31 mouse cellular contexts compared by ENCODE assay signal in genomic region chr9:78363374-78363773, GRCm38 (mm10). TPM values are rescaled to one million over a fixed set of nuclear protein-coding genes. Genes with fewer than 3 reads are reported as not detected.
"Had no signal": no experiment of that assay in that cellular context is flagged by ENCODE, and none has a peak within 500 bp of the region (broad histone marks: within the 10 kb centered on the region; RNA-seq: fewer than 3 reads in every experiment).

No protein-coding gene starts in this region.

- H3K36me3 ChIP-seq: kidney, embryonic 15.5 days; limb, embryonic 12.5 days; limb, embryonic 15.5 days; liver, embryonic 15.5 days; lung, embryonic 15.5 days; midbrain, embryonic 10.5 days; midbrain, embryonic 13.5 days had no signal

- DNase-seq: kidney, adult 8-10 months; kidney, postnatal 10 days; kidney, postnatal 36 days; layer of hippocampus, postnatal 36 days; thymus, adult 2 months; thymus, postnatal 14 days; thymus, postnatal 4 days had no signal

- H3K27me3 ChIP-seq: kidney, embryonic 15.5 days; limb, embryonic 12.5 days; limb, embryonic 15.5 days; liver, embryonic 15.5 days; lung, embryonic 15.5 days; midbrain, embryonic 13.5 days had no signal

- H3K9me3 ChIP-seq: kidney, embryonic 15.5 days; limb, embryonic 12.5 days; limb, embryonic 15.5 days; liver, embryonic 15.5 days; lung, embryonic 15.5 days; megakaryocyte, embryonic 14.5 days; midbrain, embryonic 10.5 days; midbrain, embryonic 13.5 days had no signal

- H3K4me1 ChIP-seq: kidney, embryonic 15.5 days; limb, embryonic 12.5 days; limb, embryonic 15.5 days; liver, embryonic 15.5 days; midbrain, embryonic 10.5 days; midbrain, embryonic 13.5 days had no signal

- ATAC-seq: midbrain, embryonic 13.5 days; midbrain, embryonic 16.5 days had no signal

- H3K27ac ChIP-seq: kidney, embryonic 15.5 days; left cerebral cortex, adult 2 months; limb, embryonic 12.5 days; limb, embryonic 15.5 days; liver, embryonic 15.5 days; lung, embryonic 15.5 days; macrophage; midbrain, embryonic 10.5 days; midbrain, embryonic 13.5 days; stomach, postnatal 0 days had no signal

- H3K9ac ChIP-seq: kidney, embryonic 15.5 days; limb, embryonic 12.5 days; limb, embryonic 15.5 days; liver, embryonic 15.5 days; lung, embryonic 15.5 days; midbrain, embryonic 13.5 days had no signal

- H3K4me2 ChIP-seq: kidney, embryonic 15.5 days; limb, embryonic 12.5 days; limb, embryonic 15.5 days; liver, embryonic 11.5 days; liver, embryonic 15.5 days; lung, embryonic 15.5 days; midbrain, embryonic 13.5 days had no signal

- H3K4me3 ChIP-seq: kidney, embryonic 15.5 days; left cerebral cortex, adult 2 months; limb, embryonic 12.5 days; limb, embryonic 15.5 days; liver, embryonic 15.5 days; lung, embryonic 15.5 days; megakaryocyte, embryonic 14.5 days; midbrain, embryonic 10.5 days; midbrain, embryonic 13.5 days; myocyte had no signal

RNA-seq across cellular contexts. Expression of gene Dppa5a, which starts 4.6 kb away (rescaled TPM):
- total RNA-seq: layer of hippocampus, postnatal 10 days; layer of hippocampus, postnatal 36 days; left cerebral cortex, adult 2 months; left cerebral cortex, postnatal 36 days; monocyte, adult 5-6 weeks had no signal
- polyA plus RNA-seq: kidney, embryonic 15.5 days; liver, embryonic 11.5 days; liver, embryonic 15.5 days; lung, embryonic 15.5 days; macrophage; midbrain, embryonic 10.5 days; myocyte; small intestine, adult 2 months; spleen, adult 2 months; stomach, embryonic 14.5 days had no signal

RNA-seq across cellular contexts. Expression of gene Gsta2, which starts 7.8 kb away (rescaled TPM):
- total RNA-seq: layer of hippocampus, postnatal 10 days; layer of hippocampus, postnatal 36 days; left cerebral cortex, adult 2 months; left cerebral cortex, postnatal 10 days; left cerebral cortex, postnatal 36 days; monocyte, adult 5-6 weeks had no signal
- polyA plus RNA-seq: limb, embryonic 12.5 days; liver, embryonic 11.5 days; macrophage; midbrain, embryonic 10.5 days; midbrain, embryonic 13.5 days; midbrain, embryonic 16.5 days; neural tube, embryonic 11.5 days; neural tube, embryonic 14.5 days; small intestine, adult 2 months had no signal

RNA-seq across cellular contexts. Expression of gene Ooep, which starts 15.2 kb away (rescaled TPM):
- total RNA-seq: layer of hippocampus, postnatal 36 days; left cerebral cortex, adult 2 months; left cerebral cortex, postnatal 36 days; monocyte, adult 5-6 weeks had no signal
- polyA plus RNA-seq: macrophage; small intestine, adult 2 months; spleen, adult 2 months had no signal

RNA-seq across cellular contexts. Expression of gene Ddx43, which starts 32.2 kb away (rescaled TPM):
- total RNA-seq: layer of hippocampus, postnatal 36 days; left cerebral cortex, postnatal 10 days; left cerebral cortex, postnatal 36 days had no signal
- polyA plus RNA-seq: liver, embryonic 15.5 days; macrophage; myocyte; small intestine, adult 2 months had no signal

RNA-seq across cellular contexts. Expression of gene Omt2b, which starts 36.0 kb away (rescaled TPM):
- total RNA-seq: layer of hippocampus, adult 8-10 months; layer of hippocampus, postnatal 10 days; layer of hippocampus, postnatal 36 days; left cerebral cortex, adult 2 months; left cerebral cortex, postnatal 10 days; left cerebral cortex, postnatal 36 days; monocyte, adult 5-6 weeks had no signal
- polyA plus RNA-seq: kidney, embryonic 15.5 days; limb, embryonic 12.5 days; limb, embryonic 15.5 days; liver, embryonic 11.5 days; liver, embryonic 15.5 days; lung, embryonic 15.5 days; macrophage; midbrain, embryonic 10.5 days; midbrain, embryonic 13.5 days; midbrain, embryonic 16.5 days; myocyte; neural tube, embryonic 11.5 days; neural tube, embryonic 14.5 days; small intestine, adult 2 months; spleen, adult 2 months; stomach, embryonic 14.5 days; stomach, postnatal 0 days had no signal
